ENCODE assay signal across 22 mouse cellular contexts in genomic region chr5:139064611-139065010, GRCm38 (mm10).
DNase-seq lines count a peak whose midpoint lies in the region; ATAC-seq and TF ChIP-seq lines count a peak whose summit lies in the region.
"Had no signal": no experiment of that assay in that cellular context is flagged by ENCODE, and none has a peak within 500 bp of the region (broad histone marks: within the 10 kb centered on the region; RNA-seq: fewer than 3 reads in every experiment).

No protein-coding gene starts in this region.

- H3K9me3 ChIP-seq in liver, postnatal 0 days (ENCODE audit: low read length) = no peaks in the 10 kb centered on the region
- no peaks in the 10 kb centered on the region for H3K9me3 ChIP-seq in liver, embryonic 11.5 days (ENCODE audit: control insufficient read depth, low read length)
- H3K9me3 ChIP-seq: forebrain, embryonic 15.5 days; G1E; heart, embryonic 12.5 days; limb, embryonic 15.5 days; neural tube, embryonic 13.5 days had no signal

- DNase-seq in gastrocnemius, postnatal 10 days = peak; percentile 23
- no peak for DNase-seq in gastrocnemius, postnatal 25 days
- DNase-seq in liver, postnatal 0 days = peak; percentile 28
- no peak for DNase-seq in liver, embryonic 11.5 days (ENCODE audit: low spot score)
- DNase-seq in A20 (ENCODE audit: low read depth, low spot score) = peak; percentile 10
- DNase-seq in heart, postnatal 25 days (ENCODE audit: low spot score) = no peak
- no peak for DNase-seq in right cerebral cortex, adult 18-20 months
- DNase-seq: adrenal gland, adult 8-10 months; cerebellum, adult 9-11 months; heart, postnatal 14 days; layer of hippocampus, postnatal 36 days; lung, adult 2 months; midbrain, embryonic 14.5 days; right cerebral cortex, postnatal 25 days had no signal

- H3K4me1 ChIP-seq in liver, postnatal 0 days (ENCODE audit: insufficient read depth) = no peaks in the 10 kb centered on the region
- H3K4me1 ChIP-seq in liver, embryonic 11.5 days (replicated peaks; ENCODE audit: control insufficient read depth, insufficient read depth, low read length) = no peaks in the 10 kb centered on the region
- H3K4me1 ChIP-seq: forebrain, embryonic 15.5 days; neural tube, embryonic 13.5 days had no signal

- no peak overlapping the region for H3K9ac ChIP-seq in liver, postnatal 0 days (replicated peaks)
- H3K9ac ChIP-seq in liver, embryonic 11.5 days (ENCODE audit: low read depth, low read length) = no peak overlapping the region
- H3K9ac ChIP-seq: forebrain, embryonic 15.5 days; heart, embryonic 12.5 days; hindbrain, embryonic 14.5 days; limb, embryonic 15.5 days; neural tube, embryonic 13.5 days had no signal

- H3K4me2 ChIP-seq in liver, postnatal 0 days (ENCODE audit: low read depth, low read length) = no peak overlapping the region
- no peak overlapping the region for H3K4me2 ChIP-seq in liver, embryonic 11.5 days
- H3K4me2 ChIP-seq: forebrain, embryonic 15.5 days; heart, embryonic 12.5 days; hindbrain, embryonic 14.5 days; limb, embryonic 15.5 days; neural tube, embryonic 13.5 days had no signal

- no peak overlapping the region for H3K27ac ChIP-seq in liver, postnatal 0 days (ENCODE audit: low read depth)
- H3K27ac ChIP-seq in liver, embryonic 11.5 days (ENCODE audit: low read depth, low read length) = no peak overlapping the region
- H3K27ac ChIP-seq: forebrain, embryonic 15.5 days; hindbrain, embryonic 14.5 days; layer of hippocampus, adult 2 months; neural tube, embryonic 13.5 days had no signal

- no peak for TF ChIP-seq EP300 in liver, postnatal 0 days (IDR thresholded peaks at IDR 0.05; ENCODE audit: low read depth)

- H3K36me3 ChIP-seq in liver, postnatal 0 days (replicated peaks; ENCODE audit: insufficient read depth, low read length) = no peaks in the 10 kb centered on the region
- H3K36me3 ChIP-seq in liver, embryonic 11.5 days (ENCODE audit: control insufficient read depth, insufficient read depth, low read length) = no peaks in the 10 kb centered on the region
- H3K36me3 ChIP-seq: forebrain, embryonic 15.5 days; G1E; heart, embryonic 12.5 days; limb, embryonic 15.5 days; neural tube, embryonic 13.5 days had no signal

- intact Hi-C loops in heart, postnatal 25 days (cut with DNase I) = no loop called here

- no peak for ATAC-seq in liver, postnatal 0 days
- ATAC-seq in liver, embryonic 11.5 days (replicated peaks; ENCODE audit: low FRiP score) = no peak
- ATAC-seq in megakaryocyte progenitor cell, adult 5-6 weeks (replicated peaks; ENCODE audit: poor library complexity) = peak; percentile 46; the same call in 1 of the 2 replicates
- ATAC-seq: forebrain, embryonic 15.5 days had no signal

- no peaks in the 10 kb centered on the region for H3K27me3 ChIP-seq in liver, postnatal 0 days (ENCODE audit: insufficient read depth, low read length)
- H3K27me3 ChIP-seq in liver, embryonic 11.5 days (replicated peaks; ENCODE audit: control insufficient read depth, insufficient read depth, low read length) = no peaks in the 10 kb centered on the region
- H3K27me3 ChIP-seq: forebrain, embryonic 15.5 days; heart, embryonic 12.5 days; limb, embryonic 15.5 days; neural tube, embryonic 13.5 days had no signal

- no peak for TF ChIP-seq CTCF in liver, postnatal 0 days (IDR thresholded peaks at IDR 0.05; ENCODE audit: low read depth)

- WGBS in liver, postnatal 0 days (ENCODE audit: insufficient replicate concordance) = 66% methylated on average over 5 of the region's 5 CpGs
- WGBS in liver, embryonic 11.5 days = 57% methylated on average over 5 of the region's 5 CpGs

- H3K4me3 ChIP-seq in liver, postnatal 0 days (ENCODE audit: low read depth, low read length) = no peak overlapping the region
- H3K4me3 ChIP-seq in liver, embryonic 11.5 days (ENCODE audit: low read depth, low read length) = no peak overlapping the region
- H3K4me3 ChIP-seq: forebrain, embryonic 15.5 days; heart, embryonic 12.5 days; layer of hippocampus, adult 2 months; limb, embryonic 15.5 days; neural tube, embryonic 13.5 days had no signal

Comparison
In these comparisons a context has a peak if more than half of its experiments do, and no peak if none do; other contexts are left out.
1. DNase-seq: peak in gastrocnemius, postnatal 10 days (single experiment), liver, postnatal 0 days (single experiment) and A20 (single experiment); none in gastrocnemius, postnatal 25 days (single experiment), liver, embryonic 11.5 days (single experiment), heart, postnatal 25 days (single experiment) and right cerebral cortex, adult 18-20 months (single experiment).